Mouse (Mus musculus) kidney, embryonic 16.5 days (tissue): ENCODE data around the gene Olfr819. TPM values are rescaled to one million over a fixed set of nuclear protein-coding genes. Genes with fewer than 3 reads are reported as not detected.
"Not testable (repeated sequence)": the region's sequence is repeated elsewhere in the genome, so short reads cannot be mapped to it uniquely, and the experiment has no call there.

Experiments
- ATAC-seq: fragments of 200-750 bp; cut with Nextera tagmentation; 2 replicates; pipeline ENCODE4 v1.8.0; 2017; ENCODE audit warnings: moderate TSS enrichment; ENCODE audit not compliant: low FRiP score, low TSS enrichment
- H3K27ac ChIP-seq: fragments of 300-500 bp; sonication (generic); 2 replicates; pipeline ENCODE4 v1.5.1; 2014; ENCODE audit warnings: low read length
- H3K27me3 ChIP-seq: fragments of 300-500 bp; sonication (generic); 2 replicates; pipeline ENCODE4 v1.6.1; 2014; ENCODE audit warnings: low read length, control low read depth, mixed read lengths; ENCODE audit not compliant: insufficient read depth
- H3K36me3 ChIP-seq: fragments of 300-500 bp; sonication (generic); 2 replicates; pipeline ENCODE4 v1.6.1; 2014; ENCODE audit warnings: low read length, control low read depth, mixed read lengths; ENCODE audit not compliant: insufficient read depth
- H3K4me1 ChIP-seq: fragments of 300-500 bp; sonication (generic); 2 replicates; pipeline ENCODE4 v1.6.1; 2014; ENCODE audit warnings: low read length, control low read depth, mixed read lengths; ENCODE audit not compliant: insufficient read depth
- H3K4me2 ChIP-seq: fragments of 300-500 bp; sonication (generic); replicated peaks from 2 replicates; pipeline ENCODE4 v1.6.1; 2014; ENCODE audit warnings: low read depth, low read length
- H3K4me3 ChIP-seq: fragments of 300-500 bp; sonication (generic); 2 replicates; pipeline ENCODE4 v1.5.1; 2014; ENCODE audit warnings: mild to moderate bottlenecking, low read length
- H3K9ac ChIP-seq: fragments of 300-500 bp; sonication (generic); replicated peaks from 2 replicates; pipeline ENCODE4 v1.6.1; 2014; ENCODE audit warnings: low read length
- H3K9me3 ChIP-seq: fragments of 300-500 bp; sonication (generic); 2 replicates; pipeline ENCODE4 v1.6.1; 2016; ENCODE audit warnings: low read length, control low read depth
- WGBS: fragments of 180-500 bp; shearing (Covaris S2); extraction: QIAGEN DNeasy Blood & Tissue Kit; methylation state at CpG from one replicate; pipeline ENCODE4 v1.1.7; 2014; 5-methylcytosine and 5-hydroxymethylcytosine counted together
- polyA plus RNA-seq: library from polyadenylated mRNA; unstranded; fragments of >200 nt; fragmentation: Nextera tagmentation; extraction: Ambion mirVana; gene quantifications from 2 replicates; pipeline ENCODE4 v1.2.1, GENCODE M21; 2015

The Olfr819 gene
- not detected in 2 replicates for polyA plus RNA-seq

DNA sequence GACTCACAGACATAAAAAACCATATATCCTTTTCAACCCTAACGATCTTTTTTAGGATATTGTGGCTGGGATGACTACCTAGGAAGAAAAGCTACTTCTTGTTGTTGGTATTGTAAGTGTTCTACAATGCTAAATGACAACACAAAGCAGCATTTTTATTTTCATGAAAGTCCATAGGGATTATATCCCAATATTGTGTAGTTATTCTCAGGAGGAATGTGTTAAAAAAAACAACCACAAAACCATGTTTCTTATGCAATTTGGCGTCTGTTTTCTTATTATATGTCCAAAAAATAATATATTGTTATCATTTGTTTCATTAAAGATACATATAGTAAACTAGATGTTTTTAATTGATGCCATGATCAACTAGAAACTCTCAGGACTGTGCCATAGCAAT, at the start of gene Olfr819:
Olfr819 (minus strand) TSS at position 101 of the 400 bp plus-strand sequence.
- H3K4me1 ChIP-seq, ATAC-seq, H3K9me3 ChIP-seq, H3K4me3 ChIP-seq, H3K9ac ChIP-seq, H3K4me2 ChIP-seq, H3K36me3 ChIP-seq, H3K27ac ChIP-seq, H3K27me3 ChIP-seq: not testable (repeated sequence)
- 77% methylated on average over 2 of the region's 2 CpGs for WGBS

DNA sequence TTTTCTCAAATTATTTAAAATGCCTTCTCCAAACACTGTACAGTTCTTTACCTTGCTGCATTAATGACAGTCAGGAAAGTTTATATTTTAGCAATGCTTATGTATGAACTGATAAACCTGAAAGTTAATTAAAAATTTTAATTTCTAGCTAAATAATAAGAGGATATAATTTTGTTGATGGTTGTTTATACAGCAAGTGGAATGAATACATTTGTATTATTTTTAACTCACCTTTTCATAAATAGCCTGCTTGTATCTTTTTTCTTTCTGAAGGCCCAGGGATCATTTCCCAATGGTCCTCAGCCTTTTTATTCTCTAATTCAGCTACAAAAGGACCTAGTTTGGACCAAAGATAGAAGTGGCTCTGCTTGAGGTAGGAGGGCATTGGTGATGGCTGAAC, 45.3 kb upstream of the Olfr819 start, which contains the start of gene Olfr820:
Olfr820 (plus strand) TSS at position 301 of the 400 bp plus-strand sequence.
- Histone ChIP-seq H3K9ac (no peak within 1 kb of the TSS), H3K9me3 (no peaks in the 10 kb centered on the region), H3K27ac (no peak within 1 kb of the TSS), H3K4me2 (no peak within 1 kb of the TSS), H3K27me3 (no peaks in the 10 kb centered on the region), H3K36me3 (no peaks in the 10 kb centered on the region), H3K4me3 (no peak within 1 kb of the TSS), H3K4me1 (no peaks in the 10 kb centered on the region)
- ATAC-seq, result no peak

DNA sequence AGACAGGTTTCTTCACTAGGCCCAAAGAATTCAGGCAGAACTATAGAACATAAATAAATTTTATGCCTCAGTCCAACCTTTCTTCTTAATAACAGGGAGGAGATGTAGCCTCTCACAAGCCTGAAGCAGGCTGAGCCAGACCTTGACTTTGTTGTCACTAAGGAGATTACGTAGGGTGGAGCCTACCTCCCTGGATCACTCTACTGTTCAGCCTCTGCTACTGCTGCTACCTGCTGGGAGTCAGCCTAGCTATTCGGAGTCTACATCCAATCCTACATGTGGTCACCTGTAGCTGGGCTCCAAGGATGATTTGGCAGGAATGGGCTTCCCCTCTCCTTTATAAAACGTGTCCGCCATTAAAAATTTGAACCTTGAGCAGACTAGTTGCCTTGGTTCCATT, 38.3 kb upstream of the Olfr819 start:
- H3K9me3 ChIP-seq, H3K27me3 ChIP-seq, H3K27ac ChIP-seq, ATAC-seq, H3K36me3 ChIP-seq, H3K9ac ChIP-seq, H3K4me2 ChIP-seq, H3K4me3 ChIP-seq, H3K4me1 ChIP-seq: not testable (repeated sequence)
- 87% methylated on average over 4 of the region's 4 CpGs for WGBS

DNA sequence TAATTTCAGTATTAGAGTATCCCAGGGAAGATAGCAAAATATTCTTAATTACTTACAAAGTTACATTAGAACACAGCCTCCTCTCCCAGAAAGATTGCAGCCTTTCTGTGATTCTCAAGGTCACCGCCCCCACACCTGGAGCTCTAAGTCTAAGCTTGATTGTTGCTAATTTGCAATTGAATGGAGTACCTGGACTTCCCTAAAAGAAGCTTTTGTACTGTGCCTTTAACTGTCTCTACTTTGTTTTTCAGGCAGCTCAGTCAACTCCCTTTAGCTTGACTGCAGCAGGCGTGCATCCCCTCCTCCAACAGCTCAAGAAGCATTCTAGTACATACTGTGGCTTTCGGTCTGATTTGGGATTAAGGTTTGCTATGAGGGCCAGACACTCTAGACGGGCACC, 37.0 kb upstream of the Olfr819 start:
- H3K9ac ChIP-seq, ATAC-seq, H3K27me3 ChIP-seq, H3K4me1 ChIP-seq, H3K27ac ChIP-seq, H3K4me2 ChIP-seq, H3K4me3 ChIP-seq, H3K36me3 ChIP-seq, H3K9me3 ChIP-seq: not testable (repeated sequence)
- 89% methylated on average over 4 of the region's 4 CpGs for WGBS

DNA sequence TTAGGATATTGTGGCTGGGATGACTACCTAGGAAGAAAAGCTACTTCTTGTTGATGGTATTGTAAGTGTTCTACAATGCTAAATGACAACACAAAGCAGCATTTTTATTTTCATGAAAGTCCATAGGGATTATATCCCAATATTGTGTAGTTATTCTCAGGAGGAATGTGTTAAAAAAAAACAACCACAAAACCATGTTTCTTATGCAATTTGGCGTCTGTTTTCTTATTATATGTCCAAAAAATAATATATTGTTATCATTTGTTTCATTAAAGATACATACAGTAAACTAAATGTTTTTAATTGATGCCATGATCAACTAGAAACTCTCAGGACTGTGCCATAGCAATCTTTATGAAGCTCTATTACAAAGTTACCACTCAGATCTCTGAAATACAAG, 17.9 kb upstream of the Olfr819 start, which contains the start of gene Gm10310:
Gm10310 (minus strand) TSS at position 101 of the 400 bp plus-strand sequence.
- not testable (repeated sequence) for H3K9ac ChIP-seq, H3K36me3 ChIP-seq, ATAC-seq, H3K9me3 ChIP-seq, H3K27me3 ChIP-seq, H3K4me2 ChIP-seq, H3K4me1 ChIP-seq, H3K4me3 ChIP-seq, H3K27ac ChIP-seq
- no CpG with 5 or more reads among the region's 1 CpGs for WGBS

DNA sequence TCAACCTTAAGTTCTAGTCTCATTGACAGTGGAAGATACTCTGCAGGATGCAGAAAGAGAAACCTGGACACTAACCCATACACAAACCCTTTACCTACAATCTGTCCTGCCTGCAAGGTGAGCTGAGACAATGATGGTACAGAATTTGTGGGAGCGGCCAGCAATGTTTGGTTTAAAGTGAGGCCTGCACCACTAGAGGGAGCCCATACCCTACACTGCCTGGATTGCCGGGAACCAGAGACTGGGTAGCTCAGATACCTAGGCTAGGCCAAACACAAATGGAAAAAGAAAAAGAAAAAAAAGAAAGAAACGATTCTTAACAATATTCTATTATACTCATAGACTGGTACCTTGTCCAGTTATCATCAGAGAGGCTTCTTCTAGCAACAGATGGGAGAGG, 14.8 kb upstream of the Olfr819 start:
- H3K4me3 ChIP-seq, H3K4me2 ChIP-seq, H3K4me1 ChIP-seq, H3K9ac ChIP-seq, H3K27me3 ChIP-seq, H3K9me3 ChIP-seq, H3K27ac ChIP-seq, H3K36me3 ChIP-seq: not testable (repeated sequence)
- WGBS, result no CpG with 5 or more reads among the region's 3 CpGs
- ATAC-seq, result peak; percentile 69; the same call in 1 of the 2 replicates

DNA sequence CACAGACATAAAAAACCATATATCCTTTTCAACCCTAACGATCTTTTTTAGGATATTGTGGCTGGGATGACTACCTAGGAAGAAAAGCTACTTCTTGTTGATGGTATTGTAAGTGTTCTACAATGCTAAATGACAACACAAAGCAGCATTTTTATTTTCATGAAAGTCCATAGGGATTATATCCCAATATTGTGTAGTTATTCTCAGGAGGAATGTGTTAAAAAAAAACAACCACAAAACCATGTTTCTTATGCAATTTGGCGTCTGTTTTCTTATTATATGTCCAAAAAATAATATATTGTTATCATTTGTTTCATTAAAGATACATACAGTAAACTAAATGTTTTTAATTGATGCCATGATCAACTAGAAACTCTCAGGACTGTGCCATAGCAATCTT, 9.0 kb upstream of the Olfr819 start, which contains the start of gene Olfr247:
Olfr247 (minus strand) TSS at position 101 of the 400 bp plus-strand sequence.
- WGBS, result no CpG with 5 or more reads among the region's 2 CpGs
- H3K36me3 ChIP-seq, H3K4me3 ChIP-seq, H3K9ac ChIP-seq, H3K4me2 ChIP-seq, ATAC-seq, H3K9me3 ChIP-seq, H3K4me1 ChIP-seq, H3K27me3 ChIP-seq, H3K27ac ChIP-seq: not testable (repeated sequence)

DNA sequence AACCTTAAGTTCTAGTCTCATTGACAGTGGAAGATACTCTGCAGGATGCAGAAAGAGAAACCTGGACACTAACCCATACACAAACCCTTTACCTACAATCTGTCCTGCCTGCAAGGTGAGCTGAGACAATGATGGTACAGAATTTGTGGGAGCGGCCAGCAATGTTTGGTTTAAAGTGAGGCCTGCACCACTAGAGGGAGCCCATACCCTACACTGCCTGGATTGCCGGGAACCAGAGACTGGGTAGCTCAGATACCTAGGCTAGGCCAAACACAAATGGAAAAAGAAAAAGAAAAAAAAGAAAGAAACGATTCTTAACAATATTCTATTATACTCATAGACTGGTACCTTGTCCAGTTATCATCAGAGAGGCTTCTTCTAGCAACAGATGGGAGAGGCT, 5.9 kb upstream of the Olfr819 start:
- not testable (repeated sequence) for H3K4me3 ChIP-seq, H3K36me3 ChIP-seq, H3K27me3 ChIP-seq, H3K4me2 ChIP-seq, H3K27ac ChIP-seq, H3K4me1 ChIP-seq, H3K9me3 ChIP-seq, H3K9ac ChIP-seq, ATAC-seq
- no CpG with 5 or more reads among the region's 3 CpGs for WGBS

DNA sequence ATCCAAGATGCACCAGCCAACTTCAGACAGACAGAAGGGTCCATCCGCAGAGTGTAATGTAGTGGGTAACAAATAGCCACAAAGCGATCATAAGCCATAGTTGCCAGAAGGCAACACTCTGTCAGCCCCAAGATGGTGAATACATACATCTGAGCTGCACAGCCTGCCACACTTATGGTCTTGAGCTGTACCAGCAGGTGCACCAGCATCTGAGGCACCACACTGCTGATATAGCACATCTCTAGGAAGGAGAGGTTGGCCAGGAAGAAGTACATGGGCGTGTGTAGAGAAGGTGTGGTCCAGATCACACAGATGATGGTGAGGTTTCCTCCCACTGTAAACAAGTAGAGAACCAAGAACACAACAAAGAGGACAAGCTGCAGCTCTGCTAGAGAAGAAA, 834 bp downstream of the Olfr819 start:
- 96% methylated on average over 2 of the region's 3 CpGs for WGBS
- not testable (repeated sequence) for H3K27me3 ChIP-seq, H3K4me1 ChIP-seq, H3K4me3 ChIP-seq, H3K9ac ChIP-seq, H3K36me3 ChIP-seq, ATAC-seq, H3K27ac ChIP-seq, H3K4me2 ChIP-seq, H3K9me3 ChIP-seq

DNA sequence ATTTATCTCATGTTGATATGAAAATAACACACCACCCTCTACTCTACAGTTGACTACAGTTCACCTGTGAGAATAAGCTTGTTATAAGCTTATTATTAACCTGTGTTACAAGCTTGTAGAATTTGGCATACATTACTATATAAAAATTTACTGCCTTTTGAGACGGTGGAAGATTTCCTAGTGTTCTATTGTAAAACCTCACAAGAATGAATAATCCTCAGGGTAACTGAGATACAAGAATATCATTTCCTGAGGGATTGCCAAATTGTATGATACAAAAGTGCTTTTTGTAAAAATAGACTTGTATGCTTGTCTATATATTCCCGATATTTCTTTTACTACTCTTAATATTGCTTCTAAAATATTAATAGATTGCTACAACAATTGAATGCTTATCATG, 18.1 kb downstream of the Olfr819 start, which contains the start of gene Olfr818:
Olfr818 (minus strand) TSS at position 101 of the 400 bp plus-strand sequence.
- no peak within 1 kb of the TSS for H3K4me2 ChIP-seq
- H3K9ac ChIP-seq, result no peak within 1 kb of the TSS
- H3K9me3 ChIP-seq, result no peaks in the 10 kb centered on the region
- H3K27me3 ChIP-seq, result no peaks in the 10 kb centered on the region
- no peak for ATAC-seq
- H3K36me3 ChIP-seq, result no peaks in the 10 kb centered on the region
- no peaks in the 10 kb centered on the region for H3K4me1 ChIP-seq
- H3K27ac ChIP-seq, result no peak within 1 kb of the TSS
- 93% methylated on average over 2 of the region's 2 CpGs for WGBS
- H3K4me3 ChIP-seq, result no peak within 1 kb of the TSS
